Mouse (Mus musculus): Measurements from ENCODE around the gene Sapcd1.
"Not testable (repeated sequence)": the region's sequence is repeated elsewhere in the genome, so short reads cannot be mapped to it uniquely, and the experiment has no call there.

Gene Sapcd1

GRCm38 (mm10) chr17:34996411-34997141 is 31.2 kb downstream of the Sapcd1 start:
- H3K4me1 ChIP-seq (replicated peaks; ENCODE audit: low read depth, low read length): peaks cover 39% of the 10 kb centered on the region
- no peak overlapping the region for H3K4me3 ChIP-seq (replicated peaks; ENCODE audit: low read length)
- no peak for TF ChIP-seq NANOG (IDR thresholded peaks at IDR 0.05; ENCODE audit: borderline replicate concordance, low read length)
- no peak for TF ChIP-seq CTCF (conservative IDR thresholded peaks at IDR 0.05; ENCODE audit: low read length)
- TF ChIP-seq POU5F1 (IDR thresholded peaks at IDR 0.05; ENCODE audit: borderline replicate concordance, low read length): no peak
- H3K36me3 ChIP-seq (ENCODE audit: insufficient read depth, low read length): peaks cover 48% of the 10 kb centered on the region
- H3K9me3 ChIP-seq (ENCODE audit: low read length): no peaks in the 10 kb centered on the region
- H3K27me3 ChIP-seq (ENCODE audit: insufficient read depth, low read length): no peaks in the 10 kb centered on the region

GRCm38 (mm10) chr17:34995927-34996326 is 31.9 kb downstream of the Sapcd1 start:
- Histone ChIP-seq H3K4me1 (replicated peaks; ENCODE audit: low read depth, low read length) (peaks cover 39% of the 10 kb centered on the region), H3K36me3 (ENCODE audit: insufficient read depth, low read length) (peaks cover 55% of the 10 kb centered on the region)
- not testable (repeated sequence) for H3K9me3 ChIP-seq (ENCODE audit: low read length); H3K4me3 ChIP-seq (replicated peaks; ENCODE audit: low read length); H3K27me3 ChIP-seq (ENCODE audit: insufficient read depth, low read length)

- not testable (repeated sequence) for H3K9me3 ChIP-seq (ENCODE audit: low read length); H3K27me3 ChIP-seq (ENCODE audit: insufficient read depth, low read length); H3K4me3 ChIP-seq (replicated peaks; ENCODE audit: low read length)
- Histone ChIP-seq H3K4me1 (replicated peaks; ENCODE audit: low read depth, low read length) (peaks cover 39% of the 10 kb centered on the region), H3K36me3 (ENCODE audit: insufficient read depth, low read length) (peaks cover 62% of the 10 kb centered on the region)
These were observed 32.6 kb downstream of the Sapcd1 start for GRCm38 (mm10) chr17:34995192-34995591.

- no peaks in the 10 kb centered on the region for H3K27me3 ChIP-seq (ENCODE audit: insufficient read depth, low read length)
- no peak for TF ChIP-seq NANOG (IDR thresholded peaks at IDR 0.05; ENCODE audit: borderline replicate concordance, low read length)
- no peak for TF ChIP-seq CTCF (conservative IDR thresholded peaks at IDR 0.05; ENCODE audit: low read length)
- no peak for TF ChIP-seq POU5F1 (IDR thresholded peaks at IDR 0.05; ENCODE audit: borderline replicate concordance, low read length)
- peaks cover 64% of the 10 kb centered on the region for H3K36me3 ChIP-seq (ENCODE audit: insufficient read depth, low read length)
- H3K9me3 ChIP-seq (ENCODE audit: low read length): no peaks in the 10 kb centered on the region
- peaks cover 37% of the 10 kb centered on the region for H3K4me1 ChIP-seq (replicated peaks; ENCODE audit: low read depth, low read length)
- H3K4me3 ChIP-seq (replicated peaks; ENCODE audit: low read length): no peak overlapping the region
These were observed 33.1 kb downstream of the Sapcd1 start for GRCm38 (mm10) chr17:34994751-34995150.

- H3K9me3 ChIP-seq (ENCODE audit: low read length): no peaks in the 10 kb centered on the region
- peaks cover 58% of the 10 kb centered on the region for H3K36me3 ChIP-seq (ENCODE audit: insufficient read depth, low read length)
- peaks cover 47% of the 10 kb centered on the region for H3K4me1 ChIP-seq (replicated peaks; ENCODE audit: low read depth, low read length)
- H3K4me3 ChIP-seq (replicated peaks; ENCODE audit: low read length): no peak overlapping the region
- TF ChIP-seq CTCF (conservative IDR thresholded peaks at IDR 0.05; ENCODE audit: low read length): peak; percentile 67
- no peak for TF ChIP-seq NANOG (IDR thresholded peaks at IDR 0.05; ENCODE audit: borderline replicate concordance, low read length)
- no peaks in the 10 kb centered on the region for H3K27me3 ChIP-seq (ENCODE audit: insufficient read depth, low read length)
These were observed 43.6 kb downstream of the Sapcd1 start for GRCm38 (mm10) chr17:34984218-34984617.

- Histone ChIP-seq H3K9me3 (ENCODE audit: low read length) (no peaks in the 10 kb centered on the region), H3K4me1 (replicated peaks; ENCODE audit: low read depth, low read length) (peaks cover 59% of the 10 kb centered on the region), H3K27me3 (ENCODE audit: insufficient read depth, low read length) (peaks cover 15% of the 10 kb centered on the region), H3K4me3 (replicated peaks; ENCODE audit: low read length) (peak overlapping the region; percentile 95), H3K36me3 (ENCODE audit: insufficient read depth, low read length) (peaks cover 41% of the 10 kb centered on the region)
- TF ChIP-seq POU5F1 (IDR thresholded peaks at IDR 0.05; ENCODE audit: borderline replicate concordance, low read length) (no peak), CTCF (conservative IDR thresholded peaks at IDR 0.05; ENCODE audit: low read length) (no peak)
These were observed 45.5 kb downstream of the Sapcd1 start for GRCm38 (mm10) chr17:34982328-34982727.

- no peaks in the 10 kb centered on the region for H3K9me3 ChIP-seq (ENCODE audit: low read length)
- H3K4me1 ChIP-seq (replicated peaks; ENCODE audit: low read depth, low read length): peaks cover 65% of the 10 kb centered on the region
- TF ChIP-seq NANOG (IDR thresholded peaks at IDR 0.05; ENCODE audit: borderline replicate concordance, low read length) (no peak), CTCF (conservative IDR thresholded peaks at IDR 0.05; ENCODE audit: low read length) (no peak), POU5F1 (IDR thresholded peaks at IDR 0.05; ENCODE audit: borderline replicate concordance, low read length) (no peak)
- peak within 1 kb of the TSS; percentile 95 for H3K4me3 ChIP-seq (replicated peaks; ENCODE audit: low read length)
- H3K36me3 ChIP-seq (ENCODE audit: insufficient read depth, low read length): peaks cover 39% of the 10 kb centered on the region
- H3K27me3 ChIP-seq (ENCODE audit: insufficient read depth, low read length): peaks cover 21% of the 10 kb centered on the region
These were observed 46.1 kb downstream of the Sapcd1 start, which contains the start of gene Lsm2 for GRCm38 (mm10) chr17:34981690-34982180. Gene Lsm2, plus strand, starts transcription at chr17:34981862.

GRCm38 (mm10) chr17:34980655-34981054 is 47.2 kb downstream of the Sapcd1 start:
- Histone ChIP-seq H3K27me3 (ENCODE audit: insufficient read depth, low read length) (peaks cover 23% of the 10 kb centered on the region), H3K4me3 (replicated peaks; ENCODE audit: low read length) (peak overlapping the region; percentile 95), H3K9me3 (ENCODE audit: low read length) (no peaks in the 10 kb centered on the region), H3K4me1 (replicated peaks; ENCODE audit: low read depth, low read length) (peaks cover 57% of the 10 kb centered on the region), H3K36me3 (ENCODE audit: insufficient read depth, low read length) (peaks cover 28% of the 10 kb centered on the region)
- no peak for TF ChIP-seq POU5F1 (IDR thresholded peaks at IDR 0.05; ENCODE audit: borderline replicate concordance, low read length)
- TF ChIP-seq CTCF (conservative IDR thresholded peaks at IDR 0.05; ENCODE audit: low read length): peak; percentile 22; the same call in 1 of the 2 replicates
- no peak for TF ChIP-seq NANOG (IDR thresholded peaks at IDR 0.05; ENCODE audit: borderline replicate concordance, low read length)

- Histone ChIP-seq H3K9me3 (ENCODE audit: low read length) (no peaks in the 10 kb centered on the region), H3K36me3 (ENCODE audit: insufficient read depth, low read length) (peaks cover 17% of the 10 kb centered on the region), H3K4me3 (replicated peaks; ENCODE audit: low read length) (no peak overlapping the region), H3K27me3 (ENCODE audit: insufficient read depth, low read length) (peaks cover 30% of the 10 kb centered on the region), H3K4me1 (replicated peaks; ENCODE audit: low read depth, low read length) (peaks cover 46% of the 10 kb centered on the region)
- no peak for TF ChIP-seq CTCF (conservative IDR thresholded peaks at IDR 0.05; ENCODE audit: low read length)
- no peak for TF ChIP-seq NANOG (IDR thresholded peaks at IDR 0.05; ENCODE audit: borderline replicate concordance, low read length)
- TF ChIP-seq POU5F1 (IDR thresholded peaks at IDR 0.05; ENCODE audit: borderline replicate concordance, low read length): no peak
These were observed 48.2 kb downstream of the Sapcd1 start for GRCm38 (mm10) chr17:34979631-34980030.

All from E14TG2a.4 (cell line).